Mouse (Mus musculus) heart, embryonic 13.5 days (tissue): ENCODE data around the gene Asb6. TPM values are rescaled to one million over a fixed set of nuclear protein-coding genes. Genes with fewer than 3 reads are reported as not detected.

Experiments used
- ATAC-seq: fragments of 200-750 bp; cut with Nextera tagmentation; 2 replicates; pipeline ENCODE4 v1.8.0; 2017; ENCODE audit warnings: moderate TSS enrichment; ENCODE audit not compliant: insufficient number of reproducible peaks, low FRiP score, low TSS enrichment; ENCODE audit errors: extremely low read depth
- H3K27ac ChIP-seq: fragments of 300-500 bp; sonication (generic); replicated peaks from 2 replicates; pipeline ENCODE4 v1.5.1; 2015; ENCODE audit warnings: moderate library complexity, mild to moderate bottlenecking, inconsistent platforms
- H3K27me3 ChIP-seq: fragments of 300-500 bp; sonication (generic); replicated peaks from 2 replicates; pipeline ENCODE4 v1.6.1; 2015; ENCODE audit warnings: mild to moderate bottlenecking, inconsistent platforms
- H3K36me3 ChIP-seq: fragments of 300-500 bp; sonication (generic); 2 replicates; pipeline ENCODE4 v1.6.1; 2015; ENCODE audit warnings: mild to moderate bottlenecking, inconsistent platforms
- H3K4me1 ChIP-seq: fragments of 300-500 bp; sonication (generic); 2 replicates; pipeline ENCODE4 v1.6.1; 2015; ENCODE audit warnings: inconsistent platforms
- H3K4me2 ChIP-seq: fragments of 300-500 bp; sonication (generic); 2 replicates; pipeline ENCODE4 v1.6.1; 2015; ENCODE audit warnings: inconsistent platforms, mild to moderate bottlenecking, moderate library complexity
- H3K4me3 ChIP-seq: fragments of 300-500 bp; sonication (generic); 2 replicates; pipeline ENCODE4 v1.5.1; 2015; ENCODE audit warnings: moderate library complexity, mild to moderate bottlenecking, inconsistent platforms
- H3K9ac ChIP-seq: fragments of 300-500 bp; sonication (generic); 2 replicates; pipeline ENCODE4 v1.6.1; 2015; ENCODE audit warnings: inconsistent platforms, mild to moderate bottlenecking, moderate library complexity
- H3K9me3 ChIP-seq: fragments of 300-500 bp; sonication (generic); 2 replicates; pipeline ENCODE4 v1.6.1; 2016; ENCODE audit warnings: inconsistent platforms
- WGBS: fragments of 180-500 bp; shearing (Covaris S2); methylation state at CpG from one replicate; pipeline ENCODE4 v1.1.7; 2015; ENCODE audit warnings: mixed read lengths; 5-methylcytosine and 5-hydroxymethylcytosine counted together
- polyA plus RNA-seq: library from polyadenylated mRNA; unstranded; fragments of >200 nt; fragmentation: Nextera tagmentation; extraction: Ambion mirVana; gene quantifications from 2 replicates; pipeline ENCODE4 v1.2.1, GENCODE M21; 2015

Asb6 gene
- polyA plus RNA-seq, 1 experiment from 2014 or later: 20.0 TPM

DNA sequence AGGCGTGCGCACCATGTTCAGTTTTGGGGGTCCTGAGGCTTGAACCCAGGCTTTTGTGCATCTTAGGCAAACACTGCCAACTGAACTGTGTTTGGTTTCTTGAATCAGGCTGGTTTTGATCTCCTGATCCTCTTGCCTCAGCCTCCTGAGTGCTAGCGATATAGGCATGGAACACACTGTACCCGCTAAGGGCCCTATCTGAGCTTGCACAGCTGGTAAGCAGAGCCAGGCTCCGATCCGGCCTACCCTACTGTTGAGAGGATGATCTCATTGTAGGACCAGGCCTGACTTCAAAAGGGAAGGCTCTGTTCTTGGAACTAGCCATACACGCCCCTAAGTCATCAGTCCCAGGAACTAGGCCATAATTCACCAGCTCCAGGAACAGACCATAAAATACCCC is 19.6 kb downstream of the Asb6 start:
- Histone ChIP-seq H3K27me3 (no peaks in the 10 kb centered on the region), H3K9ac (peak overlapping the region; percentile 33; the same call in 1 of the 2 replicates), H3K4me1 (peaks cover 35% of the 10 kb centered on the region), H3K27ac (no peak overlapping the region), H3K36me3 (peaks cover 54% of the 10 kb centered on the region), H3K4me3 (no peak overlapping the region), H3K4me2 (no peak overlapping the region), H3K9me3 (no peaks in the 10 kb centered on the region)
- whole genome bisulfite sequencing: 73% methylated on average over 7 of the region's 7 CpGs
- no peak for ATAC-seq

GRCm38 (mm10) chr2:30809503-30809902 is 20.6 kb downstream of the Asb6 start:
- H3K36me3 ChIP-seq: peaks cover 43% of the 10 kb centered on the region
- 74% methylated on average over 5 of the region's 5 CpGs for WGBS
- no peaks in the 10 kb centered on the region for H3K27me3 ChIP-seq
- no peaks in the 10 kb centered on the region for H3K9me3 ChIP-seq
- H3K4me2 ChIP-seq: peak overlapping the region; percentile 90
- no peak for ATAC-seq
- H3K4me1 ChIP-seq: peaks cover 35% of the 10 kb centered on the region
- H3K4me3 ChIP-seq: peak overlapping the region; percentile 91
- no peak overlapping the region for H3K27ac ChIP-seq
- H3K9ac ChIP-seq: peak overlapping the region; percentile 56

GRCm38 (mm10) chr2:30808296-30808655 is 21.9 kb downstream of the Asb6 start:
- Histone ChIP-seq H3K27ac (peak overlapping the region; percentile 91), H3K27me3 (peaks cover 6% of the 10 kb centered on the region; the same call in 1 of the 2 replicates), H3K9me3 (no peaks in the 10 kb centered on the region), H3K4me3 (peak overlapping the region; percentile 91), H3K4me1 (peaks cover 35% of the 10 kb centered on the region), H3K4me2 (peak overlapping the region; percentile 90), H3K9ac (peak overlapping the region; percentile 97), H3K36me3 (peaks cover 31% of the 10 kb centered on the region)
- no peak for ATAC-seq
- 2% methylated on average over 10 of the region's 10 CpGs for WGBS

DNA sequence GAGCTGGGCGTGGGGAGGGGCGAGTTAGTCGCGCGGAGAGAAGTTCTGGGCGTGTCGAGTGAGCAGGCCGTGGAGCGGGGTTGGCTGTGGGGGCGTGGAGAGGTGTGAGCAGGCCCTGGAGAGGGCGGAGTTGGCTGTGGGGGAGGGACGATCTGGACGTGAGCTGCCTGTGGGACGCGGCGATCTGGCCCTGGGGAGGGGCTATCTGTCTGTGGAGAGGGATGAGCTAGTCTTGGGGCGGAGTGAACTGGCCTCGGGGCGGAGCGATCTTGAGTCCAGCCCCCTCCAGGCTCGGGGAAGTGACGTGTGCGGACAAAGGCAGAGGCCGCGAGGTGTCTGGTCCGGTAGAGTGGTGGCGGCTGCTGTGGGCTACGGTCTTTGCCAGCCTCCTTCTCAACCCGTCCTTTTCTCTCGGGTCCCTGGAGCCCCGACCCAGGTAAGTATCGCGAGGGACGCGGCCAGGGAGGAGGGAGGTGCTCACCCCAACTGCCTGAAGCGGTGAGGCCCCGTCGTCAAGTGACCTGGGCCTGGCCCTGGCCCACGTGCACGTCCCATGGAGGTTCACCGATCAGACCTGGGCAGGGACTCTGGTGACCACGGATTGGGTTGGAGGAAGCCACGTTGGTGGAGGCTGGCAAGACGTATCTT is 22.4 kb downstream of the Asb6 start, which contains the start of gene Ntmt1:
Ntmt1 (plus strand) TSS at position 179 of the 648 bp plus-strand sequence.
- under 1% methylated on average over 38 of the region's 44 CpGs for WGBS
- Histone ChIP-seq H3K9ac (peak within 1 kb of the TSS; percentile 97), H3K9me3 (no peaks in the 10 kb centered on the region), H3K27ac (peak within 1 kb of the TSS; percentile 91), H3K4me2 (peak within 1 kb of the TSS; percentile 90), H3K27me3 (peaks cover 11% of the 10 kb centered on the region; the same call in 1 of the 2 replicates), H3K36me3 (peaks cover 26% of the 10 kb centered on the region), H3K4me3 (peak within 1 kb of the TSS; percentile 91), H3K4me1 (peaks cover 35% of the 10 kb centered on the region)
- ATAC-seq: peak; percentile 100

DNA sequence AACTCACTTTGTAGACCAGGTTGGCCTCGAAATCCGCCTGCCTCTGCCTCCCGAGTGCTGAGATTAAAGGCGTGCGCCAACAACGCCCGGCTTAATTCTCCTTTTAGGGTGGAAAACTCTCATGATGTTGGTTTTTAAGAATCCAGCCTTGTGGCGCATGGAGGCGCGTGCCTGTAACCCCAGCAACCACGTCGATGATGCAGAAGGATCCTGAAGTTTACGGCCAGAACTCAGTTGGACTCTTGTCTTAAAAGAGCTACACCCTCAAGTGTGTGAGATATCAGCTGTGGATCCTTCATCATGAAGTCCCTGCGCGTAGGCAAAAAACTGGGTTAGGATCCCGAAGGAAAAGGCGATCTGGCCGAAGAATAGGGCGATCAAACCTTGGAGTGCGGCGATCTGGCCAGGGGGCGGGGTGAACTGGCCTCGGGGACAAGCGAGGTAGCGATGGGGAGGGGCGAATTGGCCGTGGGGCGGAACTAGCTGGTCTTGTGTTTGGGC is 22.9 kb downstream of the Asb6 start:
- peak overlapping the region; percentile 91 for H3K4me3 ChIP-seq
- 7% methylated on average over 28 of the region's 28 CpGs for WGBS
- ATAC-seq: no peak
- peaks cover 20% of the 10 kb centered on the region for H3K36me3 ChIP-seq
- peaks cover 13% of the 10 kb centered on the region for H3K27me3 ChIP-seq
- no peaks in the 10 kb centered on the region for H3K9me3 ChIP-seq
- peak overlapping the region; percentile 90 for H3K4me2 ChIP-seq
- peaks cover 35% of the 10 kb centered on the region for H3K4me1 ChIP-seq
- peak overlapping the region; percentile 80 for H3K27ac ChIP-seq
- peak overlapping the region; percentile 85 for H3K9ac ChIP-seq

- Histone ChIP-seq H3K27ac (no peak overlapping the region), H3K36me3 (0 out of 2 replicates have a peak, but pooled peaks cover 11% of the 10 kb centered on the region), H3K27me3 (peaks cover 25% of the 10 kb centered on the region), H3K4me1 (peaks cover 45% of the 10 kb centered on the region), H3K9me3 (no peaks in the 10 kb centered on the region), H3K4me2 (no peak overlapping the region), H3K4me3 (no peak overlapping the region), H3K9ac (no peak overlapping the region)
- no peak for ATAC-seq
- 94% methylated on average over 2 of the region's 2 CpGs for WGBS
Measured at GRCm38 (mm10) chr2:30805983-30806382, 24.1 kb downstream of the Asb6 start.

DNA sequence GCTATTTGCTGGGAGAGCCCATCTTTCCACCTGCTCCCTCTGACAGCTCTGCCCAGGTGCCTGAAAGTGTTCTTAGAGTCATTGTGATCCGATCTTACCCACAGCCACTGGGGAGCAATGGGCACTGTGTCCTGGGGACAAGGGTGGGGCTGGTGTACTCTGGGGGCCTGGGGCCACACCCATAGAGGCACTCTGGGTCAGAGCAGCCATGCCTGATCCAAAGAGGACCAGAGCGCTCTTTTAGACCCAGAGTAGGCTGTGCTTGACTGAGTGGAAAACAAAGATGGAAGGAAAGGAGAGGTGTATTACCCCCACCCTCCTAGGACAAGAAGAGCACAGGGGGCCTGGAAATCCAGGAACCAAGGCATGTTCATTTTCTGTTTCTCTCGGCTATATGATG is 26.5 kb downstream of the Asb6 start, which contains the start of gene 1700001O22Rik:
1700001O22Rik (minus strand) TSS at position 58 of the 400 bp plus-strand sequence.
- no peak within 1 kb of the TSS for H3K4me2 ChIP-seq
- 80% methylated on average over 3 of the region's 3 CpGs for WGBS
- ATAC-seq: no peak

DNA sequence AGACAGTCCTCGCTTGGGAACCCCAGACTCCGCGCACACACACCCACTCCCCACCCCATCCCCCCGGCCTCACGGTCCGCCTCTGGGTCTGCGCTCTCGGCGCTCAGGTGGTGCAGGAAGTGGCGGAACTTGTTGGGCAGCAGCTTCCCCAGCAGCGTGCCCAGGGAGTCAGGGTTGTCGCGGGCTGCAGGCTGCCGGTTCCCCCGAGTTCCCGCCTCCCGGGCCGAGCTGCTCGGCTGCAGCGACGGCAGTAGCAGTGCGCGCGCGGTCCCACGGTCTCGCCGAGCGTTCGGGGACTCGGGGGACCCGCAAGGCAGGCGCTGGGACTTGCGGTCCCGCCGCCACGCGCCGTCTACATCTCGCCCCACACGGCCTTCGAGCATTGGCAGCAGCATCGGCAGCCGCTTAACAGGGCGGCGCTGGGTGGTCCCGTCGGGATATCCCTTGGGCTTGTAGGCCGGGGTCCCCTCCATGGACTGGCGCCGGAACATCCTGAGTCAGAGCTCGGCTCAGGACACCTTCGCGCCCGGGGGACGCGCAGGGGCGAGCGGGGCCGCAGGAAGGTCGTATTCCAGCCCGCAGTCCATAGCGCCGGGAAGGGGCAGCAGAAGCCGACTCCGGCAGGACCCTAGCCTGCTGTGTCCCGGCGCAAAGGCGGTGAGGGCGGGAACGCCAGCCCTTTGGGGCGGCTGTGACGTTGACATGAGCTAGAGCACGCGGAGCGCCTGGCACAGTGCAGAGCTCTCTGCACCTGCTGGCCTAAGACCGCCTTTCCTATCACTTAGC is 28.9 kb downstream of the Asb6 start:
- WGBS: under 1% methylated on average over 77 of the region's 77 CpGs
- peak; percentile 54; the same call in 1 of the 2 replicates for ATAC-seq
- peaks cover 63% of the 10 kb centered on the region for H3K27me3 ChIP-seq
- peak overlapping the region; percentile 90 for H3K4me2 ChIP-seq
- H3K27ac ChIP-seq: no peak overlapping the region
- H3K4me3 ChIP-seq: peak overlapping the region; percentile 60
- H3K36me3 ChIP-seq: no peaks in the 10 kb centered on the region
- H3K9me3 ChIP-seq: no peaks in the 10 kb centered on the region
- H3K9ac ChIP-seq: peak overlapping the region; percentile 80
- peaks cover 25% of the 10 kb centered on the region for H3K4me1 ChIP-seq

More for the DNA sequence above, 26.5 kb downstream of the Asb6 start, which contains the start of gene 1700001O22Rik:
- Histone ChIP-seq H3K4me3 (no peak within 1 kb of the TSS), H3K27me3 (peaks cover 49% of the 10 kb centered on the region), H3K9ac (no peak within 1 kb of the TSS), H3K36me3 (no peaks in the 10 kb centered on the region), H3K9me3 (no peaks in the 10 kb centered on the region), H3K27ac (no peak within 1 kb of the TSS), H3K4me1 (peaks cover 27% of the 10 kb centered on the region)

- H3K9ac ChIP-seq: peak overlapping the region; percentile 80
- H3K36me3 ChIP-seq: no peaks in the 10 kb centered on the region
- no peaks in the 10 kb centered on the region for H3K9me3 ChIP-seq
- H3K4me3 ChIP-seq: peak overlapping the region; percentile 60
- H3K4me1 ChIP-seq: peaks cover 31% of the 10 kb centered on the region
- 28% methylated on average over 7 of the region's 7 CpGs for WGBS
- peaks cover 63% of the 10 kb centered on the region for H3K27me3 ChIP-seq
- H3K4me2 ChIP-seq: peak overlapping the region; percentile 90
- ATAC-seq: no peak
- no peak overlapping the region for H3K27ac ChIP-seq
Measured at GRCm38 (mm10) chr2:30800671-30801066, 29.5 kb downstream of the Asb6 start.

DNA sequence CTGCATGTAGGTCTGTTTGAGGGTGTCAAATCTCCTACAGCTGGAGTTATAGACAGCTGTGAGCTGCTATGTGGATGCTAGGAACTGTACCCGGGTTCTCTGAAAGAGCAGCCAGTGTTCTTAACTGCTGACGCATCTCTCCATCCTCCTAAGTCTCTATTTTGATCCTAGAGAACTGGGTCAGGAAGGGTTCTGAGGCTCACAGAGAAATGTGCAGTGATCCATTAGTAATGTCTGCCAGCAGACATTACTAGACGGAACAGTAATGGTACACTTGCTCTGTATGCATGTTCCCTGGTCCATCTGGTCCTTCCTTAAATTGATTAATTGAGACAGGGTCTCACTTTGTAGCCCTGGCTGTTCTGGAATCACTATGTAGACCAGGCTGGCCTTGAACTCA is 30.7 kb downstream of the Asb6 start:
- H3K4me3 ChIP-seq: no peak overlapping the region
- peaks cover 63% of the 10 kb centered on the region for H3K27me3 ChIP-seq
- no peak overlapping the region for H3K27ac ChIP-seq
- H3K36me3 ChIP-seq: no peaks in the 10 kb centered on the region
- ATAC-seq: no peak
- H3K9me3 ChIP-seq: no peaks in the 10 kb centered on the region
- WGBS: 75% methylated on average over 3 of the region's 3 CpGs
- peaks cover 39% of the 10 kb centered on the region for H3K4me1 ChIP-seq
- H3K9ac ChIP-seq: no peak overlapping the region
- H3K4me2 ChIP-seq: no peak overlapping the region

GRCm38 (mm10) chr2:30796382-30796781 is 33.8 kb downstream of the Asb6 start:
- Histone ChIP-seq H3K4me3 (peak overlapping the region; percentile 12; the same call in 1 of the 2 replicates), H3K9ac (peak overlapping the region; percentile 69), H3K9me3 (no peaks in the 10 kb centered on the region), H3K36me3 (no peaks in the 10 kb centered on the region), H3K27ac (peak overlapping the region; percentile 51), H3K4me2 (peak overlapping the region; percentile 56), H3K4me1 (peaks cover 34% of the 10 kb centered on the region), H3K27me3 (peaks cover 42% of the 10 kb centered on the region)
- no peak; the same call in 1 of the 2 replicates for ATAC-seq
- WGBS: 6% methylated on average over 11 of the region's 11 CpGs
